Mouse (Mus musculus) kidney, postnatal 14 days (tissue): ENCODE measurements at regions not wholly inside any gene's neighbourhood (a gene's known extent, or its start where the extent isn't known, plus 50 kb on each side); places are given as distances from the start of the nearest gene placed in this dataset.

ENCODE experiments used
- DNase-seq: peaks from one replicate; pipeline ENCODE4 v3.0.0; 2022; ENCODE audit warnings: mixed read lengths

- peak; percentile 43 for DNase-seq
Observed at GRCm38 (mm10) chr2:10825278-10826133, 346.4 kb upstream of the Prkcq start.

GRCm38 (mm10) chr2:10826134-10826767, 345.7 kb upstream of the Prkcq start:
- peak; percentile 39 for DNase-seq

- DNase-seq = no peak
Observed at GRCm38 (mm10) chr2:10839976-10840375, 331.9 kb upstream of the Prkcq start.

- DNase-seq = no peak
Observed at GRCm38 (mm10) chr2:10861654-10862292, 310.1 kb upstream of the Prkcq start.

GRCm38 (mm10) chr2:10864451-10864850, 307.5 kb upstream of the Prkcq start:
- DNase-seq = no peak

GRCm38 (mm10) chr2:10874303-10874702, 297.6 kb upstream of the Prkcq start:
- DNase-seq = no peak

- no peak for DNase-seq
Observed at GRCm38 (mm10) chr2:10901926-10902325, 270.0 kb upstream of the Prkcq start.

GRCm38 (mm10) chr2:10919955-10920354, 252.0 kb upstream of the Prkcq start:
- DNase-seq = no peak

GRCm38 (mm10) chr2:10920686-10921485, 251.0 kb upstream of the Prkcq start:
- DNase-seq = no peak

GRCm38 (mm10) chr2:10921486-10922450, 250.1 kb upstream of the Prkcq start:
- no peak for DNase-seq

- no peak for DNase-seq
Observed at GRCm38 (mm10) chr2:10923984-10924383, 247.9 kb upstream of the Prkcq start.

- no peak for DNase-seq
Observed at GRCm38 (mm10) chr2:10925361-10925760, 246.5 kb upstream of the Prkcq start.

GRCm38 (mm10) chr2:10937405-10937804, 234.5 kb upstream of the Prkcq start:
- no peak for DNase-seq

- DNase-seq = no peak
Observed at GRCm38 (mm10) chr2:10965224-10965623, 206.7 kb upstream of the Prkcq start.

GRCm38 (mm10) chr2:10966891-10967290, 205.0 kb upstream of the Prkcq start:
- peak; percentile 44 for DNase-seq

- DNase-seq = no peak
Observed at GRCm38 (mm10) chr2:10969111-10969689, 202.7 kb upstream of the Prkcq start.

- DNase-seq = no peak
Observed at GRCm38 (mm10) chr2:10972051-10972450, 199.9 kb upstream of the Prkcq start.

GRCm38 (mm10) chr2:10978772-10979171, 193.1 kb upstream of the Prkcq start:
- no peak for DNase-seq

- DNase-seq = no peak
Observed at GRCm38 (mm10) chr2:10986101-10986500, 185.8 kb upstream of the Prkcq start.

- DNase-seq = no peak
Observed at GRCm38 (mm10) chr2:10990043-10990728, 181.7 kb upstream of the Prkcq start.

GRCm38 (mm10) chr2:10998798-10999197, 173.1 kb upstream of the Prkcq start:
- DNase-seq = no peak
